Mouse (Mus musculus): ENCODE results near the gene Otog. TPM values are rescaled to one million over a fixed set of nuclear protein-coding genes. Genes with fewer than 3 reads are reported as not detected.

Gene Otog
- polyA plus RNA-seq, 1 experiment from 2014 or later: 0.54 TPM

- Histone ChIP-seq H3K27me3 (peaks cover 3% of the 10 kb centered on the region; the same call in 1 of the 2 replicates), H3K9ac (no peak overlapping the region)
- no peak for ATAC-seq (ENCODE audit: insufficient number of reproducible peaks, low FRiP score, low TSS enrichment, low read depth)
These were observed 44.5 kb downstream of the Otog start for GRCm38 (mm10) chr7:46285161-46285839.

GRCm38 (mm10) chr7:46286391-46286790 lies 45.6 kb downstream of the Otog start:
- WGBS: 86% methylated on average over 4 of the region's 4 CpGs
- no peak overlapping the region for H3K9ac ChIP-seq

More at GRCm38 (mm10) chr7:46285161-46285839, 44.5 kb downstream of the Otog start:
- H3K36me3 ChIP-seq: no peaks in the 10 kb centered on the region
- 80% methylated on average over 12 of the region's 12 CpGs for WGBS
- no peak overlapping the region for H3K27ac ChIP-seq
- no peak overlapping the region for H3K4me3 ChIP-seq
- no peaks in the 10 kb centered on the region for H3K9me3 ChIP-seq
- no peak overlapping the region for H3K4me2 ChIP-seq
- H3K4me1 ChIP-seq: no peaks in the 10 kb centered on the region

DNA sequence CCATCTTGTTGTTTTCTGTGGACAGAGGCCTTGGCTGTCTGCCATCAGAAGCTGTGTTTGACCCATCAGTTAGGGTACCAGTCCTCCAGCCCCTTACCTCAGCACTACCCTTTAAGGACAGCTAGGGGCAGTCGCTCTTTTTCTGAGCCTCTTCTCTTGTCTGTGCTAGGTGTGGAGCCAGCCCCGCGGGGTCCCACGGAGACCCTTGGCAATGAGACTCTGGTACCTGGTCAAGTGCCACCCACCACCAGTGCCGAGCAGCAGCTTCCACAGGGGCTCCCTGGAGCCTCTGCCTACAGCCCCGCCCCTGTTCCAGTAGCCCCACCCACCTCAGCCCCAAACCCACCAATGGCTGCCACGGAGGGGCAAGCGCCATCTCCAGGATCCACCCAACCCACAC lies 46.3 kb downstream of the Otog start:
- Histone ChIP-seq H3K4me1 (no peaks in the 10 kb centered on the region), H3K27me3 (no peaks in the 10 kb centered on the region), H3K36me3 (no peaks in the 10 kb centered on the region), H3K9ac (no peak overlapping the region), H3K4me2 (no peak overlapping the region), H3K4me3 (no peak overlapping the region), H3K27ac (no peak overlapping the region), H3K9me3 (no peaks in the 10 kb centered on the region)
- ATAC-seq (ENCODE audit: insufficient number of reproducible peaks, low FRiP score, low TSS enrichment, low read depth): no peak
- WGBS: 27% methylated on average over 8 of the region's 8 CpGs

More at GRCm38 (mm10) chr7:46286391-46286790, 45.6 kb downstream of the Otog start:
- Histone ChIP-seq H3K36me3 (no peaks in the 10 kb centered on the region), H3K4me3 (no peak overlapping the region), H3K9me3 (no peaks in the 10 kb centered on the region), H3K4me2 (no peak overlapping the region), H3K27me3 (no peaks in the 10 kb centered on the region; the same call in 1 of the 2 replicates), H3K4me1 (no peaks in the 10 kb centered on the region), H3K27ac (no peak overlapping the region)
- ATAC-seq (ENCODE audit: insufficient number of reproducible peaks, low FRiP score, low TSS enrichment, low read depth): no peak

DNA sequence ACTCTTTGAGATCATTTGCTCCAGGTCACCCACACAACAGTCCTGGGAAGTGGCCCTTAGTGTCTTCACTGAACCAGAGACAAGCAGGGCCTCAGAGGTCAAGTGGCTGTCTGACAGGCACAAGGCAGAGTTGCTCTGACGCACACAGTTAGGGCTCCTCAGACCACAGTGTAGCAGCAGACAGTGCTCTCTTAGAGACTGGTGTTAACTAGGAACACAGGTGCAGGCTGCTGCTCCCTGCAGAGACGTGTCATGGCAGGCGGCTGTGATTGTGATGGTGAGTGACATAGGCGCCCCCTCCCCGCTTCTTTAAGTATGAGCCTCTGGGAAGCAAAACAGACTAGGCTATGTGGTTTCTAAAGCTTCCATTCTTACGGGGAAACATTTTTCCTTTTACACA lies 55.5 kb downstream of the Otog start:
- 34% methylated on average over 6 of the region's 6 CpGs for WGBS
- Histone ChIP-seq H3K4me3 (no peak overlapping the region), H3K4me1 (no peaks in the 10 kb centered on the region), H3K27me3 (no peaks in the 10 kb centered on the region; the same call in 1 of the 2 replicates), H3K9me3 (no peaks in the 10 kb centered on the region), H3K36me3 (no peaks in the 10 kb centered on the region), H3K27ac (no peak overlapping the region), H3K9ac (no peak overlapping the region), H3K4me2 (no peak overlapping the region)
- ATAC-seq (ENCODE audit: insufficient number of reproducible peaks, low FRiP score, low TSS enrichment, low read depth): no peak

DNA sequence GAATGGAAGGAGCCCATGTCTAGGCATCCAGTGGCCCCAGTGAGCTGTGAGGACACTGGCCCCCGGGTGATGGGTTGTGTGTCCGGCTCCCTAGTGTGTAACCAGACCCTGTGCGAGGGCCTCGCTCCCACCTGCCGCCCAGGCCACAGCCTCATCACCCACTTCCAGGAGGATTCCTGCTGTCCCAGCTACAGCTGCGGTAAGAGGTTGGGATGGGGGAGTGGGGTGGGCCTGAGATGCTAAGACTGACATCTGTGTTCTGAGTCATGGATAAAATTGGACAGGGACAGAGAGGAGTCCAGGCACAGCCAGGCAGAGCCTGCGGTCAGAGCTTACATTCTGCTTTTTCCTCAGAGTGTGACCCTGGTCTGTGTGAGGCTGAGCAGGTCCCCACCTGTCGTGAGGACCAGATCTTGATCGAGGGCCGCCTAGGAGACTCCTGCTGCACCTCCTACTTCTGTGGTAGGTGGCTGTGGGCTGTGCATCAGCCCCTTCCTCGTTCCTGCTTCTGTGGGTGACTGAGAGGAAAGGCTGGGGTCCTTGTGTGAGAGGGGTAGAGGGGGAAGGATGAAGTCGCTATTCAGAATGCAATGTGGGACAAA lies 60.3 kb downstream of the Otog start:
- H3K9ac ChIP-seq: no peak overlapping the region
- ATAC-seq (ENCODE audit: insufficient number of reproducible peaks, low FRiP score, low TSS enrichment, low read depth): no peak
- H3K27me3 ChIP-seq: no peaks in the 10 kb centered on the region; the same call in 1 of the 2 replicates
- H3K4me1 ChIP-seq: no peaks in the 10 kb centered on the region
- no peaks in the 10 kb centered on the region for H3K9me3 ChIP-seq
- H3K4me3 ChIP-seq: no peak overlapping the region
- no peaks in the 10 kb centered on the region for H3K36me3 ChIP-seq
- H3K27ac ChIP-seq: no peak overlapping the region
- no peak overlapping the region for H3K4me2 ChIP-seq
- 70% methylated on average over 12 of the region's 12 CpGs for WGBS

DNA sequence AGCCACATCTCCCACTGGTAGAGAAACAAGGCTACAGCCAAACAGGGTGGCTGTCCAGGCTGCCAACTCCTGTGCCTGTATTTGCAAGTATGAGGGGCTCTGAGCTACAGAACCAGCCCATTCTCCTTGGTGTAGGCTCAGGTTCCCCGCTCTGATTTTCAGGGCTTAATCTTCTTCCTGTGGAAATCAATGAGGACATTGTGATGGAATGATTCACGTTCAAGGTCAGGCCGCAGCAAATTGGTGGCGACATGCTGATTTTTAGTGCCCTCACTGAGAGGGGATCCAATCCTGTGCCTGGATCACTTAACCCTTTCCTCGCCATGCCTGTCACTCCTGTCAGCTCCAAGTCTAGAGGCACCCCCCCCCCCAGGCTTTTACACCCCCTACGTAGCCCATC lies 72.7 kb downstream of the Otog start:
- ATAC-seq (ENCODE audit: insufficient number of reproducible peaks, low FRiP score, low TSS enrichment, low read depth): no peak
- Histone ChIP-seq H3K4me2 (no peak overlapping the region), H3K27me3 (no peaks in the 10 kb centered on the region), H3K27ac (no peak overlapping the region), H3K4me3 (no peak overlapping the region), H3K36me3 (no peaks in the 10 kb centered on the region), H3K9me3 (no peaks in the 10 kb centered on the region), H3K9ac (no peak overlapping the region), H3K4me1 (no peaks in the 10 kb centered on the region)
- 33% methylated on average over 6 of the region's 6 CpGs for WGBS

GRCm38 (mm10) chr7:46314220-46315009 lies 73.6 kb downstream of the Otog start:
- 0 out of 2 replicates have a peak, but pooled peaks have one; percentile 37 for ATAC-seq (ENCODE audit: insufficient number of reproducible peaks, low FRiP score, low TSS enrichment, low read depth)

GRCm38 (mm10) chr7:46315692-46316091 lies 74.9 kb downstream of the Otog start:
- Histone ChIP-seq H3K4me2 (no peak overlapping the region), H3K36me3 (no peaks in the 10 kb centered on the region), H3K9ac (no peak overlapping the region), H3K9me3 (no peaks in the 10 kb centered on the region), H3K4me1 (no peaks in the 10 kb centered on the region), H3K27ac (peak overlapping the region; percentile 38; the same call in 1 of the 2 replicates), H3K27me3 (no peaks in the 10 kb centered on the region), H3K4me3 (no peak overlapping the region)
- WGBS: 62% methylated on average over 4 of the region's 4 CpGs
- 0 out of 2 replicates have a peak, but pooled peaks have one; percentile 42 for ATAC-seq (ENCODE audit: insufficient number of reproducible peaks, low FRiP score, low TSS enrichment, low read depth)

More at GRCm38 (mm10) chr7:46314220-46315009, 73.6 kb downstream of the Otog start:
- WGBS: 32% methylated on average over 4 of the region's 6 CpGs
- Histone ChIP-seq H3K36me3 (no peaks in the 10 kb centered on the region), H3K4me3 (no peak overlapping the region), H3K4me2 (no peak overlapping the region), H3K9ac (no peak overlapping the region), H3K9me3 (no peaks in the 10 kb centered on the region), H3K27ac (no peak overlapping the region), H3K27me3 (no peaks in the 10 kb centered on the region), H3K4me1 (no peaks in the 10 kb centered on the region)

GRCm38 (mm10) chr7:46316948-46317347 lies 76.2 kb downstream of the Otog start:
- Histone ChIP-seq H3K4me3 (no peak overlapping the region), H3K36me3 (no peaks in the 10 kb centered on the region), H3K27me3 (no peaks in the 10 kb centered on the region), H3K4me2 (no peak overlapping the region), H3K9ac (no peak overlapping the region), H3K9me3 (no peaks in the 10 kb centered on the region), H3K27ac (no peak overlapping the region), H3K4me1 (no peaks in the 10 kb centered on the region)
- peak; percentile 75 for ATAC-seq (ENCODE audit: insufficient number of reproducible peaks, low FRiP score, low TSS enrichment, low read depth)
- 6% methylated on average over 7 of the region's 7 CpGs for WGBS

GRCm38 (mm10) chr7:46321242-46321641 lies 80.5 kb downstream of the Otog start:
- no peaks in the 10 kb centered on the region for H3K9me3 ChIP-seq
- H3K4me1 ChIP-seq: no peaks in the 10 kb centered on the region
- H3K4me3 ChIP-seq: no peak overlapping the region
- H3K9ac ChIP-seq: no peak overlapping the region
- H3K4me2 ChIP-seq: no peak overlapping the region
- H3K27me3 ChIP-seq: no peaks in the 10 kb centered on the region
- no peak overlapping the region for H3K27ac ChIP-seq
- ATAC-seq (ENCODE audit: insufficient number of reproducible peaks, low FRiP score, low TSS enrichment, low read depth): no peak
- WGBS: 82% methylated on average over 3 of the region's 3 CpGs
- no peaks in the 10 kb centered on the region for H3K36me3 ChIP-seq

- Histone ChIP-seq H3K27me3 (no peaks in the 10 kb centered on the region), H3K4me2 (no peak overlapping the region), H3K27ac (no peak overlapping the region), H3K36me3 (no peaks in the 10 kb centered on the region), H3K9ac (no peak overlapping the region), H3K4me3 (no peak overlapping the region), H3K9me3 (no peaks in the 10 kb centered on the region), H3K4me1 (no peaks in the 10 kb centered on the region)
- WGBS: 49% methylated on average over 4 of the region's 4 CpGs
- ATAC-seq (ENCODE audit: insufficient number of reproducible peaks, low FRiP score, low TSS enrichment, low read depth): no peak
These were observed 87.1 kb downstream of the Otog start for GRCm38 (mm10) chr7:46327896-46328295.

- 90% methylated on average over 9 of the region's 9 CpGs for WGBS
- H3K9ac ChIP-seq: no peak overlapping the region
These were observed 96.6 kb downstream of the Otog start for GRCm38 (mm10) chr7:46337397-46337796.

More at GRCm38 (mm10) chr7:46337397-46337796, 96.6 kb downstream of the Otog start:
- Histone ChIP-seq H3K27ac (no peak overlapping the region), H3K27me3 (no peaks in the 10 kb centered on the region), H3K4me2 (no peak overlapping the region), H3K36me3 (no peaks in the 10 kb centered on the region), H3K4me3 (no peak overlapping the region), H3K4me1 (no peaks in the 10 kb centered on the region), H3K9me3 (no peaks in the 10 kb centered on the region)
- no peak for ATAC-seq (ENCODE audit: insufficient number of reproducible peaks, low FRiP score, low TSS enrichment, low read depth)
